Mouse (Mus musculus) embryonic facial prominence, embryonic 11.5 days (tissue): ENCODE measurements around the gene Sgms1. TPM values are rescaled to one million over a fixed set of nuclear protein-coding genes. Genes with fewer than 3 reads are reported as not detected.

Source experiments
- ATAC-seq: fragments of 200-750 bp; cut with Nextera tagmentation; replicated peaks from 2 replicates; pipeline ENCODE4 v1.8.0; 2017; ENCODE audit warnings: low read depth; ENCODE audit not compliant: insufficient number of reproducible peaks, low FRiP score, low TSS enrichment
- DNase-seq: peaks from one replicate; pipeline ENCODE4 v3.0.0-alpha.2; 2015; ENCODE audit warnings: low spot score
- H3K27ac ChIP-seq: fragments of 300-500 bp; sonication (generic); replicated peaks from 2 replicates; pipeline ENCODE4 v1.5.1; 2014; ENCODE audit warnings: mild to moderate bottlenecking, low read depth, low read length, control low read depth
- H3K27me3 ChIP-seq: fragments of 300-500 bp; sonication (generic); 2 replicates; pipeline ENCODE4 v1.6.1; 2014; ENCODE audit warnings: mild to moderate bottlenecking, low read length, moderate library complexity, mixed read lengths; ENCODE audit not compliant: control insufficient read depth, insufficient read depth
- H3K36me3 ChIP-seq: fragments of 300-500 bp; sonication (generic); replicated peaks from 2 replicates; pipeline ENCODE4 v1.6.1; 2014; ENCODE audit warnings: low read depth, mild to moderate bottlenecking, low read length, moderate library complexity, mixed read lengths; ENCODE audit not compliant: control insufficient read depth, insufficient read depth
- H3K4me1 ChIP-seq: fragments of 300-500 bp; sonication (generic); 2 replicates; pipeline ENCODE4 v1.6.1; 2014; ENCODE audit warnings: low read length, mixed read lengths; ENCODE audit not compliant: control insufficient read depth, insufficient read depth
- H3K4me2 ChIP-seq: fragments of 300-500 bp; sonication (generic); 2 replicates; pipeline ENCODE4 v1.6.1; 2014; ENCODE audit warnings: low read depth, mild to moderate bottlenecking, control low read depth, low read length, moderate library complexity
- H3K4me3 ChIP-seq: fragments of 300-500 bp; sonication (generic); 2 replicates; pipeline ENCODE4 v1.5.1; 2014; ENCODE audit warnings: low read depth, low read length, control low read depth
- H3K9ac ChIP-seq: fragments of 300-500 bp; sonication (generic); replicated peaks from 2 replicates; pipeline ENCODE4 v1.6.1; 2014; ENCODE audit warnings: mild to moderate bottlenecking, control low read depth, low read length
- H3K9me3 ChIP-seq: fragments of 300-500 bp; sonication (generic); replicated peaks from 2 replicates; pipeline ENCODE4 v1.6.1; 2016; ENCODE audit warnings: mild to moderate bottlenecking, low read length, inconsistent platforms, mixed read lengths; ENCODE audit not compliant: control insufficient read depth
- WGBS: fragments of 180-500 bp; shearing (Covaris S2); extraction: QIAGEN DNeasy Blood & Tissue Kit; methylation state at CpG from one replicate; pipeline ENCODE4 v1.1.7; 2014; 5-methylcytosine and 5-hydroxymethylcytosine counted together
- polyA plus RNA-seq: library from polyadenylated mRNA; unstranded; fragments of >200 nt; fragmentation: Nextera tagmentation; extraction: Ambion mirVana; gene quantifications from 2 replicates; pipeline ENCODE4 v1.2.1, GENCODE M21; 2014

The Sgms1 gene
- polyA plus RNA-seq, 1 experiment from 2014 or later: 12.2 TPM

GRCm38 (mm10) chr19:32210099-32210449 is 179.4 kb downstream of the Sgms1 start:
- Histone ChIP-seq H3K36me3 (no peaks in the 10 kb centered on the region), H3K27ac (no peak overlapping the region), H3K4me2 (peak overlapping the region; percentile 53), H3K4me3 (peak overlapping the region; percentile 31), H3K27me3 (no peaks in the 10 kb centered on the region), H3K4me1 (no peaks in the 10 kb centered on the region), H3K9me3 (no peaks in the 10 kb centered on the region), H3K9ac (peak overlapping the region; percentile 18; the same call in 1 of the 2 replicates)
- DNase-seq (no peak), ATAC-seq (no peak)
- 17% methylated on average over 5 of the region's 5 CpGs for WGBS

GRCm38 (mm10) chr19:32202131-32203114 is 187.1 kb downstream of the Sgms1 start:
- ATAC-seq: no peak
- Histone ChIP-seq H3K4me1 (no peaks in the 10 kb centered on the region), H3K4me3 (no peak overlapping the region), H3K9ac (no peak overlapping the region), H3K27me3 (no peaks in the 10 kb centered on the region), H3K36me3 (no peaks in the 10 kb centered on the region), H3K9me3 (no peaks in the 10 kb centered on the region), H3K27ac (no peak overlapping the region), H3K4me2 (no peak overlapping the region)
- DNase-seq: no peak
- WGBS: 73% methylated on average over 12 of the region's 12 CpGs

- no peaks in the 10 kb centered on the region for H3K27me3 ChIP-seq
- ATAC-seq (no peak), DNase-seq (no peak)
- H3K9ac ChIP-seq: no peak overlapping the region
- WGBS: 87% methylated on average over 4 of the region's 4 CpGs
- H3K27ac ChIP-seq: no peak overlapping the region
- H3K4me1 ChIP-seq: no peaks in the 10 kb centered on the region
- no peaks in the 10 kb centered on the region for H3K36me3 ChIP-seq
- no peaks in the 10 kb centered on the region for H3K9me3 ChIP-seq
- H3K4me3 ChIP-seq: no peak overlapping the region
- H3K4me2 ChIP-seq: no peak overlapping the region
These were observed 189.5 kb downstream of the Sgms1 start for GRCm38 (mm10) chr19:32199861-32200574.

GRCm38 (mm10) chr19:32199133-32199532 is 190.4 kb downstream of the Sgms1 start:
- Histone ChIP-seq H3K36me3 (no peaks in the 10 kb centered on the region), H3K9me3 (no peaks in the 10 kb centered on the region), H3K4me3 (no peak overlapping the region), H3K4me1 (no peaks in the 10 kb centered on the region), H3K27ac (no peak overlapping the region), H3K9ac (no peak overlapping the region), H3K4me2 (no peak overlapping the region), H3K27me3 (no peaks in the 10 kb centered on the region)
- no peak for DNase-seq
- ATAC-seq: no peak
- WGBS: 94% methylated on average over 5 of the region's 5 CpGs

GRCm38 (mm10) chr19:32198494-32199106 is 190.9 kb downstream of the Sgms1 start:
- H3K4me2 ChIP-seq: no peak overlapping the region
- WGBS: 91% methylated on average over 7 of the region's 7 CpGs
- no peaks in the 10 kb centered on the region for H3K27me3 ChIP-seq
- no peaks in the 10 kb centered on the region for H3K36me3 ChIP-seq
- no peaks in the 10 kb centered on the region for H3K9me3 ChIP-seq
- H3K9ac ChIP-seq: no peak overlapping the region
- H3K27ac ChIP-seq: no peak overlapping the region
- ATAC-seq (no peak), DNase-seq (no peak)
- H3K4me1 ChIP-seq: no peaks in the 10 kb centered on the region
- no peak overlapping the region for H3K4me3 ChIP-seq

GRCm38 (mm10) chr19:32196976-32197819 is 192.3 kb downstream of the Sgms1 start:
- Histone ChIP-seq H3K4me2 (no peak overlapping the region), H3K4me1 (no peaks in the 10 kb centered on the region), H3K9ac (no peak overlapping the region), H3K4me3 (no peak overlapping the region), H3K27ac (no peak overlapping the region), H3K36me3 (no peaks in the 10 kb centered on the region), H3K9me3 (no peaks in the 10 kb centered on the region), H3K27me3 (no peaks in the 10 kb centered on the region)
- WGBS: 75% methylated on average over 15 of the region's 15 CpGs
- no peak for DNase-seq
- ATAC-seq: no peak

GRCm38 (mm10) chr19:32196222-32196621 is 193.3 kb downstream of the Sgms1 start:
- no peak overlapping the region for H3K9ac ChIP-seq
- no peak overlapping the region for H3K4me2 ChIP-seq
- H3K4me1 ChIP-seq: no peaks in the 10 kb centered on the region
- no peak for DNase-seq
- 72% methylated on average over 5 of the region's 5 CpGs for WGBS
- H3K4me3 ChIP-seq: no peak overlapping the region
- no peaks in the 10 kb centered on the region for H3K36me3 ChIP-seq
- H3K9me3 ChIP-seq: no peaks in the 10 kb centered on the region
- no peaks in the 10 kb centered on the region for H3K27me3 ChIP-seq
- H3K27ac ChIP-seq: no peak overlapping the region
- ATAC-seq: no peak
